Mouse (Mus musculus) liver, adult 2 months (tissue): ENCODE data around the gene Tprg. TPM values are rescaled to one million over a fixed set of nuclear protein-coding genes. Genes with fewer than 3 reads are reported as not detected.

ENCODE experiments used
- DNase-seq: peaks from one replicate; pipeline ENCODE4 v3.0.0-alpha.2; 2011; ENCODE audit warnings: low read depth, low spot score; ENCODE audit errors: extremely low read depth
- H3K27ac ChIP-seq: fragments of 200-500 bp; replicated peaks from 2 replicates; pipeline ENCODE4 v1.5.1; 2012; ENCODE audit warnings: low read depth, mild to moderate bottlenecking, control low read depth, inconsistent platforms, low read length; ENCODE audit not compliant: insufficient read depth
- H3K27me3 ChIP-seq: fragments of 200-500 bp; 2 replicates; pipeline ENCODE4 v1.6.1; 2012; ENCODE audit warnings: mild to moderate bottlenecking, moderate library complexity, low read length, inconsistent platforms; ENCODE audit not compliant: control insufficient read depth, insufficient read depth
- H3K36me3 ChIP-seq: fragments of 200-500 bp; 2 replicates; pipeline ENCODE4 v1.6.1; 2012; ENCODE audit warnings: low read length, inconsistent platforms; ENCODE audit not compliant: control insufficient read depth, insufficient read depth
- H3K4me1 ChIP-seq: fragments of 200-500 bp; 2 replicates; pipeline ENCODE4 v1.6.1; 2011; ENCODE audit warnings: low read length; ENCODE audit not compliant: control insufficient read depth, insufficient read depth
- H3K4me3 ChIP-seq: fragments of 200-500 bp; 2 replicates; pipeline ENCODE4 v1.5.1; 2011; ENCODE audit warnings: low read depth, mild to moderate bottlenecking, control low read depth, low read length, moderate library complexity; ENCODE audit not compliant: insufficient read depth
- H3K79me2 ChIP-seq: fragments of 200-500 bp; 2 replicates; pipeline ENCODE4 v1.6.1; 2012; ENCODE audit warnings: inconsistent platforms, mild to moderate bottlenecking, low read length, moderate library complexity; ENCODE audit not compliant: control insufficient read depth, insufficient read depth
- H3K9ac ChIP-seq: fragments of 200-500 bp; 2 replicates; pipeline ENCODE4 v1.6.1; 2012; ENCODE audit warnings: low read depth, mild to moderate bottlenecking, control low read depth, inconsistent platforms, low read length
- CTCF ChIP-seq: fragments of 200-500 bp; IDR thresholded peaks from 2 replicates; pipeline ENCODE4 v1.5.1; 2011; ENCODE audit warnings: low read depth, low read length, control low read depth
- POLR2A ChIP-seq: fragments of 200-500 bp; IDR thresholded peaks from 2 replicates; pipeline ENCODE4 v1.6.1; 2011; ENCODE audit warnings: low read length, control low read depth; ENCODE audit not compliant: insufficient read depth; ENCODE audit errors: extremely low read depth
- WGBS: fragments of 180-500 bp; shearing (Covaris S2); methylation state at CpG from one replicate; pipeline ENCODE4 v1.1.7; 2018; 5-methylcytosine and 5-hydroxymethylcytosine counted together
- polyA plus RNA-seq: library from polyadenylated mRNA; depleted of rRNA; stranded (reverse); fragments of >200 nt; gene quantifications from 2 replicates; pipeline ENCODE4 v1.2.3, GENCODE M21; 2012
- total RNA-seq: library from RNA; depleted of rRNA; stranded (reverse); fragments of >200 nt; gene quantifications from 2 replicates; pipeline ENCODE4 v1.2.3, GENCODE M21; 2014

Tprg gene
- total and polyA plus RNA-seq, 2 experiments = not detected

GRCm38 (mm10) chr16:25424915-25425314 is 138.3 kb downstream of the Tprg start:
- H3K4me3 ChIP-seq = no peak overlapping the region
- DNase-seq = no peak
- TF ChIP-seq POLR2A (no peak), CTCF (no peak)
- H3K79me2 ChIP-seq = no peaks in the 10 kb centered on the region
- WGBS = 81% methylated on average over 9 of the region's 9 CpGs
- no peaks in the 10 kb centered on the region for H3K4me1 ChIP-seq
- H3K27me3 ChIP-seq = no peaks in the 10 kb centered on the region
- H3K9ac ChIP-seq = no peak overlapping the region
- no peaks in the 10 kb centered on the region for H3K36me3 ChIP-seq
- H3K27ac ChIP-seq = no peak overlapping the region

DNA sequence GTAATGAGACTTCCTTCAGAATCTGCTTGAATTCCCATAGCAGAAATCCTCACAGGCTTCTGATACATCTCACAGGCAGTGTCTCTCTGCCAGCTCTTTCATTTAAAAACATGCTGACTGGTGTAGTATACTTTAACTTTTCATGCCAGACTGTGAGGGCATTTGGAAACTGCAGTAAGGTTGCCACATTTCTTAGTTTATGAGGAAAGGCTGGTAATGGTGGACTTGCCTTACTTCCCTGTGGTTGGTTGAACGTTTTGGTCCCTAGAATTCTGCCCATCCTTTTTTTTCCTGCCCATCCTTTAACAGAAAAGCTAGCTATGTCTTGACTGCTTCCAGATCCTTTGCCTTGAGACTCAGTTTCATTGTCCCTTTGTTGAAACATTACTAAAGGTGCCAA is 138.8 kb downstream of the Tprg start:
- Histone ChIP-seq H3K9ac (no peak overlapping the region), H3K36me3 (no peaks in the 10 kb centered on the region), H3K4me3 (no peak overlapping the region), H3K27me3 (no peaks in the 10 kb centered on the region), H3K4me1 (no peaks in the 10 kb centered on the region), H3K79me2 (no peaks in the 10 kb centered on the region), H3K27ac (no peak overlapping the region)
- 66% methylated on average over 1 of the region's 1 CpGs for whole genome bisulfite sequencing
- DNase-seq = no peak
- TF ChIP-seq CTCF (no peak), POLR2A (no peak)

DNA sequence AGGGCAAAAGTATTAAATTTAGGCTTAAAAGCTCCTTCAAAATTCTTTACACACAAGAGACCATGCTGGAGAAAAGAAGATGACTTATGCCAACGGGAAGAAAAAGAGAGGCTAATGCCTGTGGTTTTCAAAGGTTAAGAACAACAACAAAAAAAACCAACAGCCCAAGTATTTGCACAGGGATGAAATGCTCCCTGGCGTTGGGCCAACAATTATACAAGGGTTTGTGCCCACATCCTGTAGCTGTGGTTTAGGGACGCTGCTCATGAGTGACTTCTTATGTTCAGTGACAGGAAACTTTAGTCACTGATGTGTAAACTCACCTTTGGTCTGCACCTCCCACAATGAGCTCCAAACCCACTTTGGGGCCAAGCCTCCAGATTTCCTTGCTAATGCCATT is 139.6 kb downstream of the Tprg start:
- H3K36me3 ChIP-seq = no peaks in the 10 kb centered on the region
- H3K4me1 ChIP-seq = no peaks in the 10 kb centered on the region
- WGBS = 44% methylated on average over 3 of the region's 3 CpGs
- H3K79me2 ChIP-seq = no peaks in the 10 kb centered on the region
- no peak for TF ChIP-seq CTCF
- no peak for TF ChIP-seq POLR2A
- H3K27me3 ChIP-seq = no peaks in the 10 kb centered on the region
- no peak overlapping the region for H3K9ac ChIP-seq
- DNase-seq = peak; percentile 3
- H3K4me3 ChIP-seq = no peak overlapping the region
- H3K27ac ChIP-seq = no peak overlapping the region

GRCm38 (mm10) chr16:25440039-25440438 is 153.4 kb downstream of the Tprg start:
- WGBS = 53% methylated on average over 2 of the region's 2 CpGs

GRCm38 (mm10) chr16:25445580-25445979 is 159.0 kb downstream of the Tprg start:
- Histone ChIP-seq H3K36me3 (no peaks in the 10 kb centered on the region), H3K79me2 (no peaks in the 10 kb centered on the region), H3K9ac (no peak overlapping the region), H3K4me1 (no peaks in the 10 kb centered on the region), H3K4me3 (no peak overlapping the region), H3K27me3 (no peaks in the 10 kb centered on the region), H3K27ac (no peak overlapping the region)
- WGBS = 73% methylated on average over 7 of the region's 7 CpGs
- no peak for TF ChIP-seq CTCF
- TF ChIP-seq POLR2A = no peak
- DNase-seq = no peak

More at GRCm38 (mm10) chr16:25440039-25440438, 153.4 kb downstream of the Tprg start:
- DNase-seq = no peak
- H3K79me2 ChIP-seq = no peaks in the 10 kb centered on the region
- H3K27me3 ChIP-seq = no peaks in the 10 kb centered on the region
- no peaks in the 10 kb centered on the region for H3K36me3 ChIP-seq
- no peak overlapping the region for H3K9ac ChIP-seq
- no peaks in the 10 kb centered on the region for H3K4me1 ChIP-seq
- H3K4me3 ChIP-seq = no peak overlapping the region
- TF ChIP-seq POLR2A (no peak), CTCF (no peak)
- no peak overlapping the region for H3K27ac ChIP-seq

DNA sequence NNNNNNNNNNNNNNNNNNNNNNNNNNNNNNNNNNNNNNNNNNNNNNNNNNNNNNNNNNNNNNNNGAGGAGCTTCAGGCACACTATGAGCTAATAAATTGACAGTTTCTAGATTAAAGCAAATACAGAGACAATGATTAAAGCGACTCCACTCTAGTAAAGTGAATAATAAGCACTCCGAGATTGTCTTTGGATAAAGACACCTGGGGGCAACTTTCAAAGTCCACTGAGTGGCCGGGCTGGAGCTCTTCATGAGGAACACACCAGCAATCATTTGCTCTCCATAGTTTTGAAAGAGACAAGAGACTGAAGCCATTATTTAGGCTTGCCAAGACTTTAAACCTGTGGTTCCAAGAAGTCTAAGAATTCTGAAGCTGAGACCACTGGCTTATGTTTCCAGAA is 164.9 kb downstream of the Tprg start:
- H3K4me3 ChIP-seq = no peak overlapping the region
- H3K27ac ChIP-seq = no peak overlapping the region
- no peak overlapping the region for H3K9ac ChIP-seq
- WGBS = 75% methylated on average over 3 of the region's 3 CpGs
- no peaks in the 10 kb centered on the region for H3K36me3 ChIP-seq
- H3K4me1 ChIP-seq = no peaks in the 10 kb centered on the region
- TF ChIP-seq POLR2A (no peak), CTCF (no peak)
- H3K79me2 ChIP-seq = no peaks in the 10 kb centered on the region
- DNase-seq = no peak
- H3K27me3 ChIP-seq = no peaks in the 10 kb centered on the region
